ENCODE assay signal across 8 mouse cellular contexts in genomic region chr7:80947445-80948350, GRCm38 (mm10). TPM values are rescaled to one million over a fixed set of nuclear protein-coding genes. Genes with fewer than 3 reads are reported as not detected.
DNase-seq lines count a peak whose midpoint lies in the region; ATAC-seq lines count a peak whose summit lies in the region.

Gene Sec11a (minus strand): TSS chr7:80947780.

- H3K27ac ChIP-seq in heart, embryonic 10.5 days = peak within 1 kb of the TSS; percentile 99
- peak within 1 kb of the TSS; percentile 99 for H3K27ac ChIP-seq in kidney, embryonic 15.5 days

- DNase-seq in B cell, adult 2 months = peak; percentile 97 to 98
- peak; percentile 98 for DNase-seq in brain, adult 2 months (ENCODE audit: low read depth, low spot score)
- DNase-seq in heart, embryonic 10.5 days (ENCODE audit: low spot score) = peak; percentile 97
- DNase-seq in liver = peak; percentile 94
- peak; percentile 91 to 96 for DNase-seq in spleen, postnatal 4 days (ENCODE audit: low spot score in 2 of 2)

- peak within 1 kb of the TSS; percentile 92 for H3K4me3 ChIP-seq in heart, embryonic 10.5 days
- H3K4me3 ChIP-seq in kidney, embryonic 15.5 days (replicated peaks) = peak within 1 kb of the TSS; percentile 95

- H3K9ac ChIP-seq in kidney, embryonic 15.5 days = peak within 1 kb of the TSS; percentile 89

- peak within 1 kb of the TSS; percentile 80 for H3K4me2 ChIP-seq in kidney, embryonic 15.5 days

- WGBS in heart, embryonic 10.5 days = 2% methylated on average over 44 of the region's 44 CpGs
- 2% methylated on average over 44 of the region's 44 CpGs for WGBS in kidney, embryonic 15.5 days

- peak; percentile 99 for ATAC-seq in erythroblast, adult 5-6 weeks (replicated peaks; ENCODE audit: low FRiP score, poor library complexity, severe bottlenecking)
- ATAC-seq in kidney, embryonic 15.5 days (replicated peaks; ENCODE audit: low FRiP score) = peak; percentile 99
- peak; percentile 98 for ATAC-seq in monocyte, adult 5-6 weeks (replicated peaks; ENCODE audit: insufficient number of reproducible peaks, low FRiP score, low TSS enrichment, poor library complexity, severe bottlenecking)

- peaks cover 11% of the 10 kb centered on the region for H3K4me1 ChIP-seq in heart, embryonic 10.5 days
- peaks cover 18% of the 10 kb centered on the region for H3K4me1 ChIP-seq in kidney, embryonic 15.5 days

- no peaks in the 10 kb centered on the region for H3K9me3 ChIP-seq in heart, embryonic 10.5 days
- H3K9me3 ChIP-seq in kidney, embryonic 15.5 days (replicated peaks) = no peaks in the 10 kb centered on the region

- H3K36me3 ChIP-seq in heart, embryonic 10.5 days = peaks cover 22% of the 10 kb centered on the region; the same call in 1 of the 2 replicates
- H3K36me3 ChIP-seq in kidney, embryonic 15.5 days = peaks cover 6% of the 10 kb centered on the region; the same call in 1 of the 2 replicates

- no peaks in the 10 kb centered on the region for H3K27me3 ChIP-seq in heart, embryonic 10.5 days (ENCODE audit: insufficient read depth, poor library complexity, severe bottlenecking)
- H3K27me3 ChIP-seq in kidney, embryonic 15.5 days = no peaks in the 10 kb centered on the region

RNA-seq across cellular contexts. Expression of gene Sec11a, which starts in this region (rescaled TPM):
- 65.3 and 70.2 TPM in 2 replicates for total RNA-seq in erythroblast, adult 5-6 weeks (2015; ENCODE audit: low replicate concordance)
- 65.7 and 80.3 TPM in 2 replicates for total RNA-seq in erythroblast, adult 5-6 weeks (2017; ENCODE audit: low replicate concordance)
- 167 and 206 TPM in 2 replicates for polyA plus RNA-seq in heart, embryonic 10.5 days (2016; fragmentation: Nextera tagmentation; extraction: Ambion mirVana)
- 217 and 223 TPM in 2 replicates for polyA plus RNA-seq in kidney, embryonic 15.5 days (2015; fragmentation: Nextera tagmentation; extraction: Ambion mirVana)
- total RNA-seq in monocyte, adult 5-6 weeks (2017) = 316 to 442 TPM (median 424 TPM) in 3 replicates

Comparison
In these comparisons a context has a peak if more than half of its experiments do, and no peak if none do; other contexts are left out.
1. Peak in every context shown above with its lines: DNase-seq, ATAC-seq, H3K4me3 ChIP-seq and H3K27ac ChIP-seq.